Mouse (Mus musculus) forebrain, embryonic 13.5 days (tissue): ENCODE measurements around the gene Kcnn3. TPM values are rescaled to one million over a fixed set of nuclear protein-coding genes. Genes with fewer than 3 reads are reported as not detected.
A peak's percentile ranks its signal among the peaks of the same experiment; 100 is the strongest.

ENCODE experiments used
- ATAC-seq: fragments of 200-750 bp; cut with Nextera tagmentation; 2 replicates; pipeline ENCODE4 v1.8.0; 2017
- H3K27ac ChIP-seq: fragments of 300-500 bp; sonication (generic); 2 replicates; pipeline ENCODE4 v1.5.1; 2015; ENCODE audit warnings: inconsistent platforms, mild to moderate bottlenecking, moderate library complexity
- H3K27me3 ChIP-seq: fragments of 300-500 bp; sonication (generic); 2 replicates; pipeline ENCODE4 v1.6.1; 2015; ENCODE audit warnings: mild to moderate bottlenecking, inconsistent platforms
- H3K36me3 ChIP-seq: fragments of 300-500 bp; sonication (generic); 2 replicates; pipeline ENCODE4 v1.6.1; 2015; ENCODE audit warnings: mild to moderate bottlenecking, inconsistent platforms; ENCODE audit not compliant: poor library complexity, severe bottlenecking
- H3K4me1 ChIP-seq: fragments of 300-500 bp; sonication (generic); 2 replicates; pipeline ENCODE4 v1.6.1; 2015; ENCODE audit warnings: inconsistent platforms
- H3K4me2 ChIP-seq: fragments of 300-500 bp; sonication (generic); 2 replicates; pipeline ENCODE4 v1.6.1; 2015; ENCODE audit warnings: inconsistent platforms, mild to moderate bottlenecking, moderate library complexity
- H3K4me3 ChIP-seq: fragments of 300-500 bp; sonication (generic); 2 replicates; pipeline ENCODE4 v1.5.1; 2015; ENCODE audit warnings: mild to moderate bottlenecking, inconsistent platforms
- H3K9ac ChIP-seq: fragments of 300-500 bp; sonication (generic); 2 replicates; pipeline ENCODE4 v1.6.1; 2015; ENCODE audit warnings: mild to moderate bottlenecking, inconsistent platforms
- H3K9me3 ChIP-seq: fragments of 300-500 bp; sonication (generic); replicated peaks from 2 replicates; pipeline ENCODE4 v1.6.1; 2016; ENCODE audit warnings: inconsistent platforms
- WGBS: fragments of 180-500 bp; shearing (Covaris S2); methylation state at CpG from one replicate; pipeline ENCODE4 v1.1.7; 2015; 5-methylcytosine and 5-hydroxymethylcytosine counted together
- polyA plus RNA-seq: library from polyadenylated mRNA; unstranded; fragments of >200 nt; fragmentation: Nextera tagmentation; extraction: Ambion mirVana; gene quantifications from 2 replicates; pipeline ENCODE4 v1.2.1, GENCODE M21; 2015

Kcnn3 gene
- polyA plus RNA-seq = 3.5 and 4.3 TPM in 2 replicates

DNA sequence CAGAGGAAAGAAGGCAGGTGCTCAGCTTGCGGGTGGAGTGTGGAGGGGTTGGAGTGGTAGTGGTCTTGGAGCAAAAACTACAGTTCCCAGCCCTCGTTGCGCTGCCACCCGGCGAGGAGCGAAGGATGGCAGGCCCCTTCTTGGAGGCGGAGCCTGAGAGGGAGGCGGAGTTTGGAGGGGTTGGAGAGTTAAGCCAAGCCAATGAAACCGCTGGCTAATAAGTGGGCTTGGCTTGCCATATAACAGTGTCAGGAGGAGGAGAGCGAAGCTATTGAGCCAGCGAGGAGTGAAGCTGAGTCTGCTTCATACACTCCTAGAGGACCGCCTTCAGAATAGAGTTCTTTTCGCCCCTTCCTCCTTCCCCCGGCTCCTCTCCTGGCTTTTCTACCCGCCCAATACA, at the start of gene Kcnn3:
Gene Kcnn3 (plus strand): TSS at position 271 of the 400 bp plus-strand sequence.
- H3K4me3 ChIP-seq = peak within 1 kb of the TSS; percentile 45
- H3K36me3 ChIP-seq = no peaks in the 10 kb centered on the region
- peaks cover 9% of the 10 kb centered on the region; the same call in 1 of the 2 replicates for H3K9me3 ChIP-seq
- H3K9ac ChIP-seq = peak within 1 kb of the TSS; percentile 73
- 0 out of 2 replicates have a peak, but pooled peaks cover 3% of the 10 kb centered on the region for H3K27me3 ChIP-seq
- peaks cover 49% of the 10 kb centered on the region for H3K4me1 ChIP-seq
- WGBS = 0% methylated on average over 14 of the region's 15 CpGs
- H3K27ac ChIP-seq = peak within 1 kb of the TSS; percentile 36; the same call in 1 of the 2 replicates
- ATAC-seq = peak; percentile 96
- peak within 1 kb of the TSS; percentile 97 for H3K4me2 ChIP-seq

DNA sequence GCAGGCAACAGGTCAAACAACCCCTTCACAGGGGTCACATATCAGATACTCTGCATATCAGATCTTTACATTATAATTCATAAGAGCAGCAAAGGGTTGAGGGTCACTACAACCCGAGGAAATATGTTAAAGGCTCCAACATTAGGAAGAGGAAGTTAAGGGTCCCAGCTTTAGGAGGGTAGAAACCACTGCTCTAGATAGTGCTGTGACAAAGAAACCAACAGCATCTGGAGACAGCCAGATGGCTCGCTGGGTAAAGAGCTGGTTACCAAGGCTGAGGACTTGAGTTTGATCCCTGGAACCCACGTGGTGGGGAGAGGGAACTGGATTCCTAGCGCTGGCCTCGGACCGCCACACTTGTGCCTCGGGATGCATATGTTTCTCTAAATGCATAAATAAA, 47.7 kb upstream of the Kcnn3 start:
- Histone ChIP-seq H3K9me3 (no peaks in the 10 kb centered on the region), H3K36me3 (peaks cover 33% of the 10 kb centered on the region), H3K4me1 (no peaks in the 10 kb centered on the region), H3K27me3 (no peaks in the 10 kb centered on the region), H3K9ac (no peak overlapping the region), H3K4me3 (no peak overlapping the region), H3K27ac (no peak overlapping the region), H3K4me2 (no peak overlapping the region)
- ATAC-seq = no peak
- 85% methylated on average over 7 of the region's 7 CpGs for WGBS

DNA sequence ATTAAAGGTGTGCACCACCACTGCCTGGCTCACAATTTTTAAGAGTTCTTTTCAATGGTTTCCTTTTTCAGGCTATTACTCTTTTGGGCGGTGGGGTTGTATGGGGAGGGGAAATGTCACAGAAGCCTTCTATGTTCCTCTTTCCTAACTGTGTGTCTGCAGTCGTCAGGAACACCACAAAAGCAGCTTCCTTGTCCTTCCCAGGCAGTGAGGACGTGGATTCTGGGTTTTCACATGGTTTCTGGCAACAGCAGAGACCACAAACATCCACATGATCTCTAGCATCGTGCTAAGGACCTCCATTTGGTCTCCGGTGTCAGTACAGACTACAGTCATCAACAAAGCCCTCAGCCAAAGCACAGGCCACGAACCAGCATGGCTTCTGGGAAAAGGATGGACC, 46.1 kb upstream of the Kcnn3 start:
- 75% methylated on average over 6 of the region's 6 CpGs for WGBS
- no peak overlapping the region for H3K4me3 ChIP-seq
- H3K36me3 ChIP-seq = peaks cover 18% of the 10 kb centered on the region
- no peak overlapping the region for H3K9ac ChIP-seq
- no peaks in the 10 kb centered on the region for H3K27me3 ChIP-seq
- no peak overlapping the region for H3K27ac ChIP-seq
- H3K4me1 ChIP-seq = no peaks in the 10 kb centered on the region
- no peak overlapping the region for H3K4me2 ChIP-seq
- no peaks in the 10 kb centered on the region for H3K9me3 ChIP-seq
- ATAC-seq = no peak

DNA sequence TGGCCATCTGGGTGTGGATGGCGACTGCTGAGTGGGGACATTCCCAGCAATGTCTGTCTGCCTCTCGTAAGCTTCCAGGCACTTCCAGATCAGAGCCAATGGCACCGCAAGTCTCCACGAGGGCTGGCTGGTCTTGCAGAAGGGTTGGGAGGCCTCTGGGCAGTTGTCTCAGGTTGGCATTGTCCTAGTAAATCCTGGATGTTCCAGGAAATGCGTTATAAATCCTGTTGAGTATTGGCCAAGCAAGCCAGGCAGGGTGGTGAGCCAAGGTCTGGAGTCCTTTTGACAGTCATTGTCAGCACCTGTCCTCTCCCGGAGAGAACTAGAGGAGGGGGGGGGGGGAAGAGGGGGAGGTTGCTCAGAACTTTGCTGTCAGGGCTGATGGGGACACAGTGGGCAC, 40.9 kb upstream of the Kcnn3 start:
- 82% methylated on average over 6 of the region's 6 CpGs for WGBS
- no peak overlapping the region for H3K9ac ChIP-seq
- ATAC-seq = no peak

DNA sequence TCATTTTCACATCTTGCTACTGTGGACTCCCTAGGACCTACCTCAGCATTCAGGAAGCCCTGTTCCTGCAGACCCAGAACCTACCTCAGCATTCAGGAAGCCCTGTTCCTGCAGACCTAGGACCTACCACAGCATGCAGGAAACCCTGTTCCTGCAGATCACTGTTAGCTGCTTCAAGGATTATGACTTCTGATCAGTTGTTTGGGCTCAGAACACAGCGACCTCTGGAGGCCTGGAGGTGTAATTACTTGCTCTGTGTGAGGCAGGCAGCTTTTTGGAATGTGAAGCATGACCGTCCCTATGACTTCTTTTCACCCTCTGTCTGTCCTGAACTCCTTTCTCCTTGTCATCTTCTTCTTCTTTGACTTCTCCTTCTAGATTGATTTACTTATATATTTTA, 38.5 kb upstream of the Kcnn3 start:
- 42% methylated on average over 2 of the region's 2 CpGs for WGBS
- Histone ChIP-seq H3K36me3 (no peaks in the 10 kb centered on the region), H3K27ac (no peak overlapping the region)

More for the DNA sequence above, 40.9 kb upstream of the Kcnn3 start:
- no peak overlapping the region for H3K27ac ChIP-seq
- no peaks in the 10 kb centered on the region for H3K9me3 ChIP-seq
- H3K36me3 ChIP-seq = no peaks in the 10 kb centered on the region
- no peak overlapping the region for H3K4me3 ChIP-seq
- H3K27me3 ChIP-seq = no peaks in the 10 kb centered on the region
- H3K4me1 ChIP-seq = no peaks in the 10 kb centered on the region
- no peak overlapping the region for H3K4me2 ChIP-seq

DNA sequence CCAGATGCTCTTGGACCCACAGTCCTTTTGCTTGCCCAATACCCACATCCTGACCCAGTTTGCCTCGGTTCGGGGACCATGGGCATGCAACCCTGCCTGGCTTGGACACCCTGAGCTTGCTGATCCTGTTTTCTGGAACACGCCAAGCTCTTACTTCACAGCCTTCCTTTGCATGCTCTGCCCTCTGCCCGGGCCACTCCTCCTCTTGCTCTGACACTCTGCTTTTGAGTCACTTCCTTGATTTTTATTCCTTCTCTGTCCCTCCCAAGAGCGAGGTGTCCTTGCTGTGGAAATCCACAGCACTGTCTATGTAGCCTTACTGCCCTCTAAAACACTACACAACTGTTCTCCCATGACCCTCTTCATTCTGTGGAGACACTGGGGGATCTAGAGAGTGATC, 37.7 kb upstream of the Kcnn3 start:
- no peak overlapping the region for H3K9ac ChIP-seq
- no peak for ATAC-seq
- H3K36me3 ChIP-seq = no peaks in the 10 kb centered on the region
- H3K4me2 ChIP-seq = no peak overlapping the region
- H3K27ac ChIP-seq = no peak overlapping the region
- 0 out of 2 replicates have a peak, but pooled peaks cover 4% of the 10 kb centered on the region for H3K27me3 ChIP-seq
- H3K4me1 ChIP-seq = no peaks in the 10 kb centered on the region
- no peak overlapping the region for H3K4me3 ChIP-seq
- no peaks in the 10 kb centered on the region for H3K9me3 ChIP-seq
- WGBS = 93% methylated on average over 5 of the region's 5 CpGs

More for the DNA sequence above, 38.5 kb upstream of the Kcnn3 start:
- H3K4me2 ChIP-seq = no peak overlapping the region
- no peaks in the 10 kb centered on the region for H3K4me1 ChIP-seq
- no peaks in the 10 kb centered on the region for H3K9me3 ChIP-seq
- no peak overlapping the region for H3K9ac ChIP-seq
- H3K27me3 ChIP-seq = 0 out of 2 replicates have a peak, but pooled peaks cover 4% of the 10 kb centered on the region
- no peak for ATAC-seq
- no peak overlapping the region for H3K4me3 ChIP-seq

DNA sequence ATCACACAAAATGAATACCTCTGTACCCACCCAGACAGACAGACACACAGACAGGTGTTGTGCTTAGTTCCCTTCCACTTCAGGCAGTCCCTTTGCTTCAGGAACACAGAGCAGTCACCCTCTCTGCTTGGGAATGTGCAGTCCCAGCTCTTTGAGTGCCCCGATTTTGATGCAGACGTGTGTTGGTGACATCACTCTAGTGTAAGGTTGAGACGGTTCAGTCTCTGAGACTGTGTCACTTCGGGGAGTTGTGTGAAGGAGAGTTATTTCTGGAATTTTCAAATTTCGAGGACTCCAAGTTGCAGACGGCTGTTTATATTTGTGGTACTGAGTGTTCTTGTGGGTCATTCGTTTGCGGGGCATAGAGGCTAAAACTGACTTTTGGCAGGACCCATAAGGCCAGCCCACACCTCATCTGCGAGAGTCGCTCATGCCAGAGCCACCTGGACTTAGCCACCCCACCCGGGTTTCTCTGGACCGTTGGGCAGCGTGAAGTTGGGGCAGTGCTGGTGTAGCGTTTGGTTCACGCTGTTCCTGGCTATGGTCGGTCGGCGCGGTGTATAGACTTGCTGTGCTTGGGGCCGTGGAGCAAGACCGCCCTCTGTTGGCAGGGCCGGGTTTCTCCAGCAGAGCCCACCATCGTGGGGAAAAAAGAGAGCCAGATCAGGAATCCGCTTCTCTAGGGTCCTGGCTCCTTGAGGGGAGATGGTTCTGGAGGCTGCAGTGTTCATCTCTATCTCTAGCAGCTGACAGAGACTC, 35.0 kb upstream of the Kcnn3 start:
- no peaks in the 10 kb centered on the region for H3K9me3 ChIP-seq
- no peaks in the 10 kb centered on the region for H3K4me1 ChIP-seq
- H3K27me3 ChIP-seq = 0 out of 2 replicates have a peak, but pooled peaks cover 4% of the 10 kb centered on the region
- peak overlapping the region; percentile 24; the same call in 1 of the 2 replicates for H3K4me2 ChIP-seq
- no peak overlapping the region for H3K9ac ChIP-seq
- 22% methylated on average over 24 of the region's 24 CpGs for WGBS
- ATAC-seq = peak; percentile 76
- H3K4me3 ChIP-seq = no peak overlapping the region
- H3K27ac ChIP-seq = no peak overlapping the region
- no peaks in the 10 kb centered on the region for H3K36me3 ChIP-seq

DNA sequence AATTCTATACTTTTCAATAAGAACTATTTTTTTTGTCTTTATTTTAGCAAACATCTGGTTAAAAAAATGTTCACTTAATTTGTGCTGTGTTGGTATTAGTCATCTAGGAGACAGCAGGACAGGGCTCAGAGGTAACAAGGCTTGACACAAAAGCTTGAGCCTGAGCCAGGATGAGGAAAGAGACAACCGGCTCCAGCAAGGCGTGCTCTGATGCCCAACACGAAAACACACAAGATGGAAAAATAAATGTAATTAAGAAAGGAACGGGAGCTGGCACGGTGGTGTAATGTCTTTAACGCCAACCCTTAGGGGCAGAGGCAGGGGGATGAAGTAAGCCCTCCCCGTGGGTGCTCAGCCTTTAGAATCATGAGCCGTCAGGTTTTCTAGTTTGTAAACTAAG, 33.9 kb upstream of the Kcnn3 start:
- Histone ChIP-seq H3K4me2 (no peak overlapping the region), H3K27me3 (0 out of 2 replicates have a peak, but pooled peaks cover 4% of the 10 kb centered on the region), H3K9me3 (no peaks in the 10 kb centered on the region), H3K27ac (no peak overlapping the region), H3K4me1 (no peaks in the 10 kb centered on the region), H3K9ac (no peak overlapping the region), H3K36me3 (no peaks in the 10 kb centered on the region), H3K4me3 (no peak overlapping the region)
- ATAC-seq = no peak
- 84% methylated on average over 8 of the region's 8 CpGs for WGBS

DNA sequence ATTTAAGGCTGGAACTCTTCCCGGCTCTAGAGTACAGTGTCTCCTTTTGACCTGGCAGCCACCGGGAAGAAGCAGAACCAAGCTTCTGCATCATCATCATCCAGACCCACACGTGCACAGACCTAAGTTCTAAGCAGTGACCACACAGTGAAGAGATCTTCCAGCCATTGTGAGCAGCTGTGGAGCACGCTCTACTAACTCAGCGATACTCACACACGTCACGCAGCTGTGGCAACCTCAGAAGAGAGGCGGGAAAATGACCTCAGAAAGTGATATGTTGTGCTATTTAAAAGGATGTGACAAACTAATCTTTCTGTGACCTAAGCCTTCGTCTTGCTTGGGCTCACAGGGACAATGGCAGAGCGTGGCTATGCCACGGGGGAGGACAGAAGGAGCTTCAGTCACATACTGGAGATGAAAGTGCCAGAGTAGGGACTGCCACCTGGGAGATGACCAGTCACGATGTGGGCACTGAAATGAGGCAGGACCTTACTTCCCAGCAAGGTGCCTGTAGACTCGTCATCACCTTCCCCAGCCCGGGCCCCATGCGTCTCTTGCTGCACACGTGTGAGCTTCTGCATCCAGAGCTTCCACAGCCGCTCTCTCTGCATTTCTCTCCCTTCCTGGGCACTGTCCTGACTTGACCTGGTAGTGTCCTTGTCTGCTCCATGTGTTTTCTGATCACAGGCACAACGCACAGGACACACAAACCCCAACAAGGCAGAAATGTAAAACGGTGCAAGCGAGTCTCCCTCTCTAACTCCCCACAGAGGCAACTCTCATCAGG, 32.9 kb upstream of the Kcnn3 start:
- Histone ChIP-seq H3K4me2 (no peak overlapping the region), H3K27ac (no peak overlapping the region), H3K27me3 (0 out of 2 replicates have a peak, but pooled peaks cover 4% of the 10 kb centered on the region), H3K4me1 (no peaks in the 10 kb centered on the region), H3K36me3 (no peaks in the 10 kb centered on the region), H3K9me3 (no peaks in the 10 kb centered on the region), H3K9ac (peak overlapping the region; percentile 26; the same call in 1 of the 2 replicates), H3K4me3 (no peak overlapping the region)
- 62% methylated on average over 20 of the region's 20 CpGs for WGBS
- ATAC-seq = no peak

DNA sequence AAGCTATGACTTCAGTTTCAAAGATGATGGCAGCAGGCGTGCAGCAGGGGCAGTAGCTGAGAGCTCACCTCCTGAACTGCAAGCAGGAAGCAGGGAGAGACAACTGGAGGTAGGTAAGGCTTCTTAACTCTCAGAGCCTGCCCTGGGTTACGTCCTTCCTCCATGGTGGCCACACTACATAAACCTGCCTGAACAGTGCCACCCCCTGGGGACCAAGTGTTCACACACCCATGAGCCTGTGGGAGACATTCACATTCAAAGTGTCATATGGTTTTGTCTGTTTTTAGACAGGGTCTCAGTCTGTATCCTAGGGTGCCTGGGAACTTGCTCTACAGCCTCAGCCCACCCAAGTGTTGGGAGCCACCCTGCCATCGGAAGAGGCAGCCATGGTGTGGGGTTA, 29.2 kb upstream of the Kcnn3 start:
- no peak overlapping the region for H3K27ac ChIP-seq
- H3K27me3 ChIP-seq = no peaks in the 10 kb centered on the region
- no peaks in the 10 kb centered on the region for H3K4me1 ChIP-seq
- ATAC-seq = no peak
- 92% methylated on average over 3 of the region's 3 CpGs for WGBS
- no peak overlapping the region for H3K4me3 ChIP-seq
- H3K9ac ChIP-seq = no peak overlapping the region
- no peaks in the 10 kb centered on the region for H3K36me3 ChIP-seq
- 0 out of 2 replicates have a peak, but pooled peaks cover 3% of the 10 kb centered on the region for H3K9me3 ChIP-seq
- no peak overlapping the region for H3K4me2 ChIP-seq

DNA sequence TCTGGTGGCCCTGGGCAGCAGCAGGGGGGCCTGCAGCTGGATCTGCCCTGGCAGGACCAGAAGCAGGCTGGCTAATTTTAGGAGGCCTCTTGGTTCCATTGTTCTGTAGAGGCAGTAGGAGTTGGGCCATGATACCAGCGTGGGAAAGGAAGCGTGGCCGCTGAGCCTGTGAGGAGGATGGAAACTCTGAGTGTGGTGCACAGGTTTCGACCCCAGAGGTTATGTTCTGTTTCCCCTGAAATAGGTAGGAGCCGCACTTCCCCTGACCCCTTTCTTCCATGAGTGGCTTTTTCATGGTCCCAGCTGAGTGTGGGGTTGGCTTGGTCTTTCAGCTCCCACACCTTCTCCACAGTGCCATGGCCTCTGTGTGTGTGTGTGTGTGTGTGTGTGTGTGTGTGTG, 28.4 kb upstream of the Kcnn3 start:
- Histone ChIP-seq H3K4me3 (no peak overlapping the region), H3K27ac (no peak overlapping the region), H3K4me2 (no peak overlapping the region), H3K4me1 (no peaks in the 10 kb centered on the region), H3K9ac (no peak overlapping the region), H3K36me3 (no peaks in the 10 kb centered on the region), H3K9me3 (0 out of 2 replicates have a peak, but pooled peaks cover 3% of the 10 kb centered on the region), H3K27me3 (no peaks in the 10 kb centered on the region)
- ATAC-seq = no peak
- WGBS = 91% methylated on average over 5 of the region's 5 CpGs

DNA sequence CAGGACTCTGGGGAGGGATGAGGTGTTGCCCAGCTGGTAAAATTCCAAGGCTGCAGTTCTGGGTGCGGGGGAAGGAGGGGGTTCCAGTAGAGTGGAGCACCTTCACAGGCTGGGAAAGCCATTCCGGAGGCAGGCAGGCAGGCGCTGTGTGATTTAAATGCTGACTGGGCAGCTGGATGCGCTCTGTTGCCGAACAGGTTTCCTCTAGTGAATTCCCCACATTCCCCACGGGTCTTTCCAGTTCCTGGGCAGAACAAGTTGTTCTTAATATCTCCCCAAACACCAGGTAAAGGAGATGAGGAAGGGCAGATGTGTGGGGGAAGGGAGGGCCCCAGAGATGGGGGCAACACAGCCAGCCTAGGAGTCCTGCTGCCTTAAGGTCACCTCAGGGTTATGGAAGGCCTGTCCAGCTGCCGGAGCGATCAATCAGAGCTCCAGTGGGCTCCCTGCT, 27.2 kb upstream of the Kcnn3 start:
- H3K27me3 ChIP-seq = no peaks in the 10 kb centered on the region
- WGBS = 54% methylated on average over 8 of the region's 8 CpGs
- H3K36me3 ChIP-seq = no peaks in the 10 kb centered on the region
- H3K4me1 ChIP-seq = no peaks in the 10 kb centered on the region
- no peak for ATAC-seq
- H3K9ac ChIP-seq = no peak overlapping the region
- no peak overlapping the region for H3K4me2 ChIP-seq
- H3K4me3 ChIP-seq = no peak overlapping the region
- no peak overlapping the region for H3K27ac ChIP-seq
- H3K9me3 ChIP-seq = 0 out of 2 replicates have a peak, but pooled peaks cover 3% of the 10 kb centered on the region
